Mouse (Mus musculus): ENCODE measurements around the gene Snph. TPM values are rescaled to one million over a fixed set of nuclear protein-coding genes. Genes with fewer than 3 reads are reported as not detected.

The Snph gene
- total and polyA plus RNA-seq, 3 experiments, result not detected

DNA sequence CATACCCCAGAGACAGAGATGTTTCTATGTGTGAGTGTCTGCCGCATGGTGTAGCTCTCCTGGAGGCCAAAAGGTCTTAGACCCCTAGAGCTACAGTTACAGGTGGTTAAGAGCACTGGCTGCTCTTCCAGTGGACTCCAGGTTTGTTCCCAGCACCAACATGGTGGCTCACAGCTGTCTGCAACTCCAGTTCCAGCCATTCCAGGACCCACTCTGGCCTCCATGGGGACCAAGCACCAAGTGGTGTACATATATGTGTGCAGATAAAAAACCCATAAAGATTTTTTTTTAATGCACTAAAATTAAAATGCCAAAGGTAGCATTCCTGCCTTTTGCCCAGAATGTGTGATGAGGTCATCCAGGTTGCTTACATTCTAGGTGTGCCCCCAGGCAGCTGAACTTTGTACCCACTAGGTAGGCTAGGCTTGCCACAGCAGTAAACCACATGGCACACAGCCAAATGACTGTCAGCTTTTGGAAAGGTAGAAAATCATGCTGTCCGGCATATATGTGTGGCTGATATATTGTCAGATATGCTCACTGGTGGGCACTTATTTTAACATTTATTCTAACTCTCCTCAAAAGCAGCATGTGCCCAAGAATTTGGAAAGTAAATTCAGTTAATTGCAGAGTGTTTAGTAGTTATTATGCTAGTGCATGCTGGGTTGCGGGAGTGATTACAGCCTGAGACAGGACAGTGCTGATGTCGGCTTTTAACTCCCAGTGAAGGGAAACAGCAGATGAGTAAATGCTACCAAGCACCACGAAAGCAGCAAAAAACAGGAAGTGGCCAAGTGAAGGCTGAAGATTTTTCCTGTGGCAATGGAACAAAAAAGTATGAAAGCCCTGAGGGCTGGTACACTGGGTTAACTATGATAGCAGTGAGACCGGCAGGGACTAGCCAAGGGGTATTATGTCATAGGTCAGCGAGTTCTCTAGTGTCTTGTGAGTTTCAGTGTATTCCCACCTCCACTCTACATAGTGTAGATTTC lies 69.2 kb downstream of the Snph start:
- Histone ChIP-seq H3K79me2 (ENCODE audit: control insufficient read depth, insufficient read depth, low read length, poor library complexity) (no peaks in the 10 kb centered on the region), H3K9me3 (replicated peaks; ENCODE audit: insufficient read depth, low read length) (no peaks in the 10 kb centered on the region), H3K4me3 (ENCODE audit: control insufficient read depth in 1 of 2, insufficient read depth in 1 of 2, low read depth in 2 of 2, low read length in 2 of 2) (no peak overlapping the region), H3K36me3 (ENCODE audit: control insufficient read depth in 1 of 2, insufficient read depth in 2 of 2, low read length in 2 of 2) (peaks cover 0 to 2% of the 10 kb centered on the region in 2 experiments; a peak in 1 of 4 replicates), H3K27me3 (ENCODE audit: control insufficient read depth in 1 of 2, insufficient read depth in 2 of 2, low read length in 2 of 2) (no peaks in the 10 kb centered on the region), H3K9ac (ENCODE audit: control insufficient read depth, low read depth, low read length, poor library complexity, severe bottlenecking) (no peak overlapping the region), H3K27ac (ENCODE audit: control insufficient read depth, low read depth, low read length) (no peak overlapping the region), H3K4me1 (ENCODE audit: control insufficient read depth in 1 of 2, insufficient read depth in 2 of 2, low read length in 2 of 2) (no peaks in the 10 kb centered on the region)
- TF ChIP-seq TBP (IDR thresholded peaks at IDR 0.05; ENCODE audit: low read depth, low read length) (no peak), ELF1 (IDR thresholded peaks at IDR 0.05; ENCODE audit: low read depth, low read length) (no peak), POLR2A (IDR thresholded peaks at IDR 0.05; ENCODE audit: control insufficient read depth in 1 of 2, insufficient read depth in 1 of 2, low read depth in 1 of 2, low read length in 2 of 2, poor library complexity in 1 of 2) (0 out of 4 replicates have a peak, but pooled peaks of 1 of the 2 experiments have one; percentile 23)
- DNase-seq (ENCODE audit: low read depth, low spot score), result peak; percentile 50

DNA sequence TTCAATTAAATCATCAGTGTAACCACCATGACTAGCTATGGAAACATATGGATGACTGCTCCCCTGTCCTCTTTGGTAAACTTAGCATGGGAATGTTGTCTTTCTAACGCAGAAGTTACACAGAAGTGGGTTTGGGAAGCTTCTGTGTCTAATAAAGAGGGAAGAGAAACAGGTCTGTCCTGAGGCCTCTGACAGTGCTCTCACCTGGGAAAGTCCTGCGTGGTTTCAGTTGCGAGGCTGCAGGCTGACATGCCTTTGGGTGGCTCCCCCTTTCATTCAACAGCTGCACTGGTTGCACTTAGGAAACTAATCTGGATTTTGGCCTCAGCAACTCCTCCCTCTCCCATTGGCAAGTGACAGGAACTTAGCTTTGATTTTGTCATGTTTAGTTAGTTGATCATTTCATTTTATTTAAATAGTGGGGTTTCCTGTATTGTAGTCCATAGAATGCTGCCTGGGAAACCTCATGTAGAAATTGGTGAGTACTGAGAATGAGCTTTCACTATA lies 82.7 kb downstream of the Snph start:
- no peaks in the 10 kb centered on the region for H3K27me3 ChIP-seq (ENCODE audit: control insufficient read depth in 1 of 2, insufficient read depth in 2 of 2, low read length in 2 of 2)
- no peak overlapping the region for H3K4me3 ChIP-seq (ENCODE audit: control insufficient read depth in 1 of 2, insufficient read depth in 1 of 2, low read depth in 2 of 2, low read length in 2 of 2)
- H3K9me3 ChIP-seq (replicated peaks; ENCODE audit: insufficient read depth, low read length), result no peaks in the 10 kb centered on the region
- peaks cover 18% of the 10 kb centered on the region for H3K79me2 ChIP-seq (ENCODE audit: control insufficient read depth, insufficient read depth, low read length, poor library complexity)
- H3K9ac ChIP-seq (ENCODE audit: control insufficient read depth, low read depth, low read length, poor library complexity, severe bottlenecking), result no peak overlapping the region
- H3K36me3 ChIP-seq (ENCODE audit: control insufficient read depth in 1 of 2, insufficient read depth in 2 of 2, low read length in 2 of 2), result peaks cover 5 to 17% of the 10 kb centered on the region in 2 experiments
- H3K4me1 ChIP-seq (ENCODE audit: control insufficient read depth in 1 of 2, insufficient read depth in 2 of 2, low read length in 2 of 2), result peaks cover 6 to 18% of the 10 kb centered on the region in 2 experiments; a peak in 3 of 4 replicates
- no peak overlapping the region for H3K27ac ChIP-seq (ENCODE audit: control insufficient read depth, low read depth, low read length)
- DNase-seq (ENCODE audit: low read depth, low spot score), result no peak
- TF ChIP-seq SIN3A (IDR thresholded peaks at IDR 0.05; ENCODE audit: low read length) (no peak), CHD1 (IDR thresholded peaks at IDR 0.05; ENCODE audit: low read depth, low read length) (no peak), EP300 (IDR thresholded peaks at IDR 0.05; ENCODE audit: low read depth in 1 of 2, low read length in 2 of 2) (no peak), ELF1 (IDR thresholded peaks at IDR 0.05; ENCODE audit: low read depth, low read length) (no peak), SMC3 (IDR thresholded peaks at IDR 0.05; ENCODE audit: low read depth, low read length) (no peak), ZMIZ1 (IDR thresholded peaks at IDR 0.05; ENCODE audit: low read depth, low read length) (no peak), BHLHE40 (IDR thresholded peaks at IDR 0.05; ENCODE audit: borderline replicate concordance, low read depth, low read length) (no peak), MAFK (IDR thresholded peaks at IDR 0.05; ENCODE audit: borderline replicate concordance, low read depth, low read length) (no peak), RCOR1 (IDR thresholded peaks at IDR 0.05; ENCODE audit: low read depth, low read length) (no peak), JUND (IDR thresholded peaks at IDR 0.05; ENCODE audit: low read depth, low read length) (no peak), MXI1 (IDR thresholded peaks at IDR 0.05; ENCODE audit: low read depth, low read length) (no peak), CHD2 (IDR thresholded peaks at IDR 0.05; ENCODE audit: low read length) (no peak), KAT2A (conservative IDR thresholded peaks at IDR 0.05; ENCODE audit: low read depth, low read length) (no peak), TCF12 (IDR thresholded peaks at IDR 0.05; ENCODE audit: low read depth, low read length) (no peak)
